ENCODE assay signal across 28 mouse cellular contexts in genomic region chr2:70248616-70249015, GRCm38 (mm10).
DNase-seq lines count a peak whose midpoint lies in the region; ATAC-seq lines count a peak whose summit lies in the region.
"Had no signal": no experiment of that assay in that cellular context is flagged by ENCODE, and none has a peak within 500 bp of the region (broad histone marks: within the 10 kb centered on the region; RNA-seq: fewer than 3 reads in every experiment).

No protein-coding gene starts in this region.

- H3K9ac ChIP-seq in kidney, embryonic 14.5 days (ENCODE audit: low read depth, low read length) = no peak overlapping the region
- no peak overlapping the region for H3K9ac ChIP-seq in kidney, embryonic 16.5 days (replicated peaks; ENCODE audit: low read length)
- H3K9ac ChIP-seq: embryonic facial prominence, embryonic 13.5 days; forebrain, embryonic 12.5 days; forebrain, embryonic 15.5 days; heart, embryonic 12.5 days; heart, embryonic 15.5 days; hindbrain, embryonic 14.5 days had no signal

- H3K4me3 ChIP-seq in kidney, embryonic 14.5 days (ENCODE audit: low read length) = no peak overlapping the region
- H3K4me3 ChIP-seq in kidney, embryonic 16.5 days (ENCODE audit: low read length) = no peak overlapping the region
- H3K4me3 ChIP-seq: embryonic facial prominence, embryonic 10.5 days; embryonic facial prominence, embryonic 13.5 days; erythroblast, embryonic 14.5 days; forebrain, embryonic 12.5 days; forebrain, embryonic 15.5 days; heart, adult 2 months; heart, embryonic 12.5 days; heart, embryonic 15.5 days had no signal

- no peak overlapping the region for H3K27ac ChIP-seq in kidney, embryonic 14.5 days (ENCODE audit: low read depth, low read length)
- no peak overlapping the region for H3K27ac ChIP-seq in kidney, embryonic 16.5 days (ENCODE audit: low read length)
- H3K27ac ChIP-seq: embryonic facial prominence, embryonic 10.5 days; embryonic facial prominence, embryonic 13.5 days; forebrain, embryonic 12.5 days; forebrain, embryonic 15.5 days; heart, adult 2 months; heart, embryonic 15.5 days; hindbrain, embryonic 14.5 days had no signal

- no peak for ATAC-seq in kidney, embryonic 14.5 days (ENCODE audit: low FRiP score, low TSS enrichment)
- no peak for ATAC-seq in kidney, embryonic 16.5 days (ENCODE audit: low FRiP score, low TSS enrichment)
- no peak for ATAC-seq in monocyte, adult 5-6 weeks (replicated peaks; ENCODE audit: insufficient number of reproducible peaks, low FRiP score, low TSS enrichment, poor library complexity, severe bottlenecking)
- ATAC-seq: activated CD4-positive, CD25-positive, alpha-beta regulatory T cell, adult 4 months; forebrain, embryonic 15.5 days had no signal

- no peaks in the 10 kb centered on the region for H3K27me3 ChIP-seq in kidney, embryonic 14.5 days (ENCODE audit: control insufficient read depth, insufficient read depth, low read length)
- no peaks in the 10 kb centered on the region for H3K27me3 ChIP-seq in kidney, embryonic 16.5 days (ENCODE audit: insufficient read depth, low read length)
- H3K27me3 ChIP-seq: forebrain, embryonic 15.5 days had no signal

- no peaks in the 10 kb centered on the region for H3K9me3 ChIP-seq in kidney, embryonic 14.5 days (ENCODE audit: control insufficient read depth, low read length)
- no peaks in the 10 kb centered on the region for H3K9me3 ChIP-seq in kidney, embryonic 16.5 days (ENCODE audit: low read length)
- H3K9me3 ChIP-seq: embryonic facial prominence, embryonic 10.5 days; embryonic facial prominence, embryonic 13.5 days; forebrain, embryonic 12.5 days; forebrain, embryonic 15.5 days; heart, embryonic 12.5 days; heart, embryonic 15.5 days had no signal

- H3K36me3 ChIP-seq in kidney, embryonic 14.5 days (ENCODE audit: control insufficient read depth, insufficient read depth, low read length) = no peaks in the 10 kb centered on the region
- no peaks in the 10 kb centered on the region for H3K36me3 ChIP-seq in kidney, embryonic 16.5 days (ENCODE audit: insufficient read depth, low read length)
- H3K36me3 ChIP-seq: embryonic facial prominence, embryonic 10.5 days; embryonic facial prominence, embryonic 13.5 days; forebrain, embryonic 12.5 days; forebrain, embryonic 15.5 days; heart, embryonic 12.5 days; heart, embryonic 15.5 days had no signal

- no peak overlapping the region for H3K4me2 ChIP-seq in kidney, embryonic 14.5 days (replicated peaks; ENCODE audit: low read depth, low read length)
- H3K4me2 ChIP-seq in kidney, embryonic 16.5 days (replicated peaks; ENCODE audit: low read depth, low read length) = no peak overlapping the region
- H3K4me2 ChIP-seq: embryonic facial prominence, embryonic 13.5 days; forebrain, embryonic 12.5 days; forebrain, embryonic 15.5 days; heart, embryonic 12.5 days; heart, embryonic 15.5 days; hindbrain, embryonic 14.5 days had no signal

- H3K4me1 ChIP-seq in kidney, embryonic 14.5 days (ENCODE audit: control insufficient read depth, insufficient read depth, low read length) = no peaks in the 10 kb centered on the region
- no peaks in the 10 kb centered on the region for H3K4me1 ChIP-seq in kidney, embryonic 16.5 days (ENCODE audit: insufficient read depth, low read length)
- H3K4me1 ChIP-seq: embryonic facial prominence, embryonic 13.5 days; forebrain, embryonic 12.5 days; forebrain, embryonic 15.5 days; heart, embryonic 12.5 days; heart, embryonic 15.5 days had no signal

- DNase-seq in heart, adult 11 months = peak; percentile 55
- DNase-seq in heart, adult 9 months (ENCODE audit: low spot score in 2 of 2) = no peak
- DNase-seq in kidney, adult 18-20 months = peak; percentile 17
- peak; percentile 67 for DNase-seq in kidney, adult 9 months
- DNase-seq in kidney, postnatal 36 days = peak; percentile 56 to 69
- DNase-seq: adrenal gland, adult 8-10 months; adrenal gland, postnatal 25 days; cerebellum, adult 11-12 months; cerebellum, adult 8-10 months; cerebellum, postnatal 10 days; cerebellum, postnatal 36 days; embryo, embryonic 11 days; gastrocnemius, postnatal 25 days; heart, adult 2 months; heart, postnatal 10 days; heart, postnatal 36 days had no signal

- 80% methylated on average over 7 of the region's 7 CpGs for WGBS in kidney, embryonic 14.5 days
- 84% methylated on average over 7 of the region's 7 CpGs for WGBS in kidney, embryonic 16.5 days

Comparison
In these comparisons a context has a peak if more than half of its experiments do, and no peak if none do; other contexts are left out.
1. DNase-seq: peak in heart, adult 11 months (single experiment), kidney, adult 18-20 months (single experiment), kidney, adult 9 months (single experiment) and kidney, postnatal 36 days (2 of 2); none in heart, adult 9 months (0 of 2).